ENCODE assay signal across 11 mouse cellular contexts in genomic region chr19:40404582-40404981, GRCm38 (mm10).
DNase-seq lines count a peak whose midpoint lies in the region; ATAC-seq and TF ChIP-seq lines count a peak whose summit lies in the region.
"Had no signal": no experiment of that assay in that cellular context is flagged by ENCODE, and none has a peak within 500 bp of the region (broad histone marks: within the 10 kb centered on the region; RNA-seq: fewer than 3 reads in every experiment).

No protein-coding gene starts in this region.

- 54% methylated on average over 2 of the region's 2 CpGs for WGBS in heart, embryonic 12.5 days
- WGBS in lung, postnatal 0 days, result 72% methylated on average over 2 of the region's 2 CpGs
- WGBS in lung, adult 2 months, result 60% methylated on average over 2 of the region's 2 CpGs

- H3K27me3 ChIP-seq in heart, embryonic 12.5 days (replicated peaks), result no peaks in the 10 kb centered on the region
- H3K27me3 ChIP-seq in lung, postnatal 0 days (replicated peaks; ENCODE audit: insufficient read depth, low read length), result no peaks in the 10 kb centered on the region
- H3K27me3 ChIP-seq: forebrain, embryonic 15.5 days; megakaryocyte, embryonic 14.5 days; neural tube, embryonic 13.5 days had no signal

- H3K9me3 ChIP-seq in heart, embryonic 12.5 days (replicated peaks), result no peaks in the 10 kb centered on the region
- H3K9me3 ChIP-seq in lung, postnatal 0 days (ENCODE audit: low read length), result no peaks in the 10 kb centered on the region
- H3K9me3 ChIP-seq: forebrain, embryonic 15.5 days; megakaryocyte, embryonic 14.5 days; neural tube, embryonic 13.5 days had no signal

- no peak for TF ChIP-seq EP300 in lung, postnatal 0 days (IDR thresholded peaks at IDR 0.05)

- peaks cover 69% of the 10 kb centered on the region for H3K4me1 ChIP-seq in heart, embryonic 12.5 days (replicated peaks)
- peaks cover 26% of the 10 kb centered on the region; the same call in 1 of the 2 replicates for H3K4me1 ChIP-seq in lung, postnatal 0 days (ENCODE audit: insufficient read depth, low read depth, low read length)
- peaks cover 10% of the 10 kb centered on the region for H3K4me1 ChIP-seq in lung, adult 2 months (ENCODE audit: control insufficient read depth, insufficient read depth, low read length)

- H3K9ac ChIP-seq in heart, embryonic 12.5 days, result no peak overlapping the region
- no peak overlapping the region for H3K9ac ChIP-seq in lung, postnatal 0 days (replicated peaks; ENCODE audit: low read depth)
- H3K9ac ChIP-seq: forebrain, embryonic 15.5 days; neural tube, embryonic 13.5 days had no signal

- no peak overlapping the region for H3K4me3 ChIP-seq in heart, embryonic 12.5 days
- no peak overlapping the region for H3K4me3 ChIP-seq in lung, postnatal 0 days (ENCODE audit: low read depth, low read length)
- no peak overlapping the region for H3K4me3 ChIP-seq in lung, adult 2 months (replicated peaks; ENCODE audit: extremely low read depth, low read depth, low read length)
- H3K4me3 ChIP-seq: forebrain, embryonic 15.5 days; megakaryocyte, embryonic 14.5 days; neural tube, embryonic 13.5 days had no signal

- TF ChIP-seq CTCF in lung, postnatal 0 days (IDR thresholded peaks at IDR 0.05), result peak; percentile 57
- no peak for TF ChIP-seq CTCF in lung, adult 2 months (IDR thresholded peaks at IDR 0.05; ENCODE audit: insufficient read depth, low read length)

- peak overlapping the region; percentile 72; the same call in 1 of the 2 replicates for H3K27ac ChIP-seq in heart, embryonic 12.5 days (ENCODE audit: poor library complexity, severe bottlenecking)
- no peak overlapping the region; the same call in 1 of the 2 replicates for H3K27ac ChIP-seq in lung, postnatal 0 days (ENCODE audit: low read length)
- H3K27ac ChIP-seq: forebrain, embryonic 15.5 days had no signal

- no peak for ATAC-seq in heart, embryonic 12.5 days (ENCODE audit: insufficient number of reproducible peaks, low FRiP score)
- no peak for ATAC-seq in lung, postnatal 0 days
- ATAC-seq in megakaryocyte progenitor cell, adult 5-6 weeks (replicated peaks; ENCODE audit: poor library complexity), result peak; percentile 62
- ATAC-seq: forebrain, embryonic 15.5 days had no signal

- H3K36me3 ChIP-seq in heart, embryonic 12.5 days, result 0 out of 2 replicates have a peak, but pooled peaks cover 4% of the 10 kb centered on the region
- no peaks in the 10 kb centered on the region for H3K36me3 ChIP-seq in lung, postnatal 0 days (ENCODE audit: insufficient read depth, low read length)
- H3K36me3 ChIP-seq: forebrain, embryonic 15.5 days had no signal

- H3K4me2 ChIP-seq in heart, embryonic 12.5 days, result no peak overlapping the region
- no peak overlapping the region for H3K4me2 ChIP-seq in lung, postnatal 0 days (replicated peaks; ENCODE audit: low read depth, low read length)
- H3K4me2 ChIP-seq: forebrain, embryonic 15.5 days; neural tube, embryonic 13.5 days had no signal

- no peak for TF ChIP-seq POLR2A in lung, adult 2 months (IDR thresholded peaks at IDR 0.05; ENCODE audit: borderline replicate concordance, extremely low read depth, low read depth, low read length)

- no peak for DNase-seq in heart, adult 8-10 months (ENCODE audit: low spot score)
- peak; percentile 37 for DNase-seq in lung, postnatal 0 days (ENCODE audit: low spot score)
- no peak for DNase-seq in lung, adult 2 months
- peak; percentile 48 for DNase-seq in ZHBTc4 (ENCODE audit: low read depth, low spot score)
- DNase-seq in left cerebral cortex, adult 8-10 months (ENCODE audit: low spot score in 2 of 2), result no peak
- no peak for DNase-seq in urinary bladder, postnatal 10 days (ENCODE audit: low spot score)

Comparison
In these comparisons a context has a peak if more than half of its experiments do, and no peak if none do; other contexts are left out.
1. DNase-seq: peak in lung, postnatal 0 days (single experiment) and ZHBTc4 (single experiment); none in heart, adult 8-10 months (single experiment), lung, adult 2 months (single experiment), left cerebral cortex, adult 8-10 months (0 of 2) and urinary bladder, postnatal 10 days (single experiment).